Mouse (Mus musculus): ENCODE results near the gene Brd3os. TPM values are rescaled to one million over a fixed set of nuclear protein-coding genes. Genes with fewer than 3 reads are reported as not detected.

The Brd3os gene
- polyA plus RNA-seq, 1 experiment from 2014 or later, result 34.3 TPM

GRCm38 (mm10) chr2:27426855-27427457 lies 15.2 kb upstream of the Brd3os start, which contains the start of gene Vav2:
TSS of gene Vav2 (minus strand) at chr2:27427033.
- peak; percentile 93 for DNase-seq (ENCODE audit: low spot score)
- Histone ChIP-seq H3K27me3 (replicated peaks; ENCODE audit: control insufficient read depth, insufficient read depth, low read length) (no peaks in the 10 kb centered on the region), H3K9ac (ENCODE audit: low read length) (peak within 1 kb of the TSS; percentile 94), H3K4me3 (ENCODE audit: low read depth, low read length) (peak within 1 kb of the TSS; percentile 90), H3K9me3 (replicated peaks; ENCODE audit: control insufficient read depth, low read length) (no peaks in the 10 kb centered on the region), H3K27ac (ENCODE audit: low read depth, low read length) (peak within 1 kb of the TSS; percentile 82), H3K4me1 (ENCODE audit: control insufficient read depth, insufficient read depth, low read length) (peaks cover 28% of the 10 kb centered on the region), H3K4me2 (ENCODE audit: low read length) (peak within 1 kb of the TSS; percentile 99), H3K36me3 (ENCODE audit: control insufficient read depth, insufficient read depth, low read length) (no peaks in the 10 kb centered on the region)
- WGBS, result under 1% methylated on average over 58 of the region's 58 CpGs
- ATAC-seq, result peak; percentile 92

DNA sequence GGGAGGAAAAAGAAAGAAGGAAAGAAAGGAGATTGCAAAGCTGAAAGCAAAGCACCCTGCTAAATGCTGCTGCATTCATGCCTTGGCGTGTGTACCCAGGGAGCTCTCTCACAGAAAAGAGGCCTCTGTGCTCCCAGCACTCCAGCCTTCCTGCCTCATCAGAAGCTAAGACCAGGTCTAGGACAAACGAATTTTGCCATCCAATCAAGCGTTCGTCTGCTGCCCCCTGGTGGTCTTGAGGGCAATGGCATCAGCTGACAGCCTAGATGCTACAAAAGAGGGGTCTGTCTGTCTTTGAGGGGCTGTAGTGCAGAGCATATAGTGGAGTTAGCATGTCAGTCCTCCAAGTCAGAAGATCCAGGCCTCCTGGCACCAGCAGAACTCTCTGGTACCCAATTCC lies 14.1 kb upstream of the Brd3os start:
- Histone ChIP-seq H3K4me2 (ENCODE audit: low read length) (no peak overlapping the region), H3K4me1 (ENCODE audit: control insufficient read depth, insufficient read depth, low read length) (peaks cover 26% of the 10 kb centered on the region), H3K27me3 (replicated peaks; ENCODE audit: control insufficient read depth, insufficient read depth, low read length) (no peaks in the 10 kb centered on the region), H3K27ac (ENCODE audit: low read depth, low read length) (no peak overlapping the region), H3K4me3 (ENCODE audit: low read depth, low read length) (no peak overlapping the region), H3K36me3 (ENCODE audit: control insufficient read depth, insufficient read depth, low read length) (no peaks in the 10 kb centered on the region), H3K9me3 (replicated peaks; ENCODE audit: control insufficient read depth, low read length) (no peaks in the 10 kb centered on the region), H3K9ac (ENCODE audit: low read length) (no peak overlapping the region)
- ATAC-seq, result peak; percentile 51
- DNase-seq (ENCODE audit: low spot score), result peak; percentile 95
- WGBS, result 0% methylated on average over 4 of the region's 4 CpGs

GRCm38 (mm10) chr2:27430621-27431020 lies 11.5 kb upstream of the Brd3os start:
- Histone ChIP-seq H3K36me3 (ENCODE audit: control insufficient read depth, insufficient read depth, low read length) (no peaks in the 10 kb centered on the region), H3K9ac (ENCODE audit: low read length) (no peak overlapping the region), H3K4me3 (ENCODE audit: low read depth, low read length) (no peak overlapping the region), H3K27me3 (replicated peaks; ENCODE audit: control insufficient read depth, insufficient read depth, low read length) (no peaks in the 10 kb centered on the region), H3K27ac (ENCODE audit: low read depth, low read length) (no peak overlapping the region), H3K4me1 (ENCODE audit: control insufficient read depth, insufficient read depth, low read length) (peaks cover 5% of the 10 kb centered on the region; the same call in 1 of the 2 replicates), H3K9me3 (replicated peaks; ENCODE audit: control insufficient read depth, low read length) (no peaks in the 10 kb centered on the region), H3K4me2 (ENCODE audit: low read length) (no peak overlapping the region)
- DNase-seq (ENCODE audit: low spot score), result no peak
- 89% methylated on average over 7 of the region's 7 CpGs for WGBS
- no peak for ATAC-seq

GRCm38 (mm10) chr2:27432599-27432998 lies 9.5 kb upstream of the Brd3os start:
- Histone ChIP-seq H3K36me3 (ENCODE audit: control insufficient read depth, insufficient read depth, low read length) (no peaks in the 10 kb centered on the region), H3K9me3 (replicated peaks; ENCODE audit: control insufficient read depth, low read length) (no peaks in the 10 kb centered on the region), H3K9ac (ENCODE audit: low read length) (no peak overlapping the region), H3K4me1 (ENCODE audit: control insufficient read depth, insufficient read depth, low read length) (no peaks in the 10 kb centered on the region), H3K27ac (ENCODE audit: low read depth, low read length) (no peak overlapping the region), H3K4me2 (ENCODE audit: low read length) (no peak overlapping the region), H3K4me3 (ENCODE audit: low read depth, low read length) (no peak overlapping the region), H3K27me3 (replicated peaks; ENCODE audit: control insufficient read depth, insufficient read depth, low read length) (no peaks in the 10 kb centered on the region)
- no peak for ATAC-seq
- WGBS, result 81% methylated on average over 2 of the region's 2 CpGs
- DNase-seq (ENCODE audit: low spot score), result no peak

DNA sequence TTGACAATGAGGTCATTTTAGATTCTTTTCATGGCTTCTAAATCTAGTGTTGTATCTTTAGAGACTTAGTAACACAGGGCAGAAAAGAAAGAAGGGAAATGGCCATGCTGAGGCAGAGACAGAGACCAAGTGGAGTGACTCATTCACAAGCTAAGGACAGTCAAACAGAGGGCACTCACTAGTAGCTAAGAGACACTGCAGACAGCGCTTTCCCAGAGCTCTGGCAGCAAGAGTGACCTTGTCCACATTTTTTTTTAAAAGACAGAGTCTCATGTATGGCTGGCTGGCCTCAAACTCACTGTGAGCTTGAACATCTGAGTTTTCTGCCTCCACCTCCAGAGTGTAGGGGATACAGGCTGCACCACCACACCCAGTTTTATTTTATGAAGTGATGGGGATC lies 4.2 kb upstream of the Brd3os start:
- no peaks in the 10 kb centered on the region for H3K36me3 ChIP-seq (ENCODE audit: control insufficient read depth, insufficient read depth, low read length)
- 57% methylated on average over 1 of the region's 1 CpGs for WGBS
- H3K4me2 ChIP-seq (ENCODE audit: low read length), result no peak overlapping the region
- no peak overlapping the region for H3K9ac ChIP-seq (ENCODE audit: low read length)
- no peak overlapping the region for H3K4me3 ChIP-seq (ENCODE audit: low read depth, low read length)
- ATAC-seq (no peak), DNase-seq (ENCODE audit: low spot score) (no peak)
- no peaks in the 10 kb centered on the region for H3K27me3 ChIP-seq (replicated peaks; ENCODE audit: control insufficient read depth, insufficient read depth, low read length)
- H3K9me3 ChIP-seq (replicated peaks; ENCODE audit: control insufficient read depth, low read length), result no peaks in the 10 kb centered on the region
- no peak overlapping the region for H3K27ac ChIP-seq (ENCODE audit: low read depth, low read length)
- peaks cover 2% of the 10 kb centered on the region for H3K4me1 ChIP-seq (ENCODE audit: control insufficient read depth, insufficient read depth, low read length)

GRCm38 (mm10) chr2:27438281-27438680 lies 3.8 kb upstream of the Brd3os start:
- Histone ChIP-seq H3K27ac (ENCODE audit: low read depth, low read length) (no peak overlapping the region), H3K9ac (ENCODE audit: low read length) (no peak overlapping the region), H3K36me3 (ENCODE audit: control insufficient read depth, insufficient read depth, low read length) (no peaks in the 10 kb centered on the region), H3K4me1 (ENCODE audit: control insufficient read depth, insufficient read depth, low read length) (peaks cover 6% of the 10 kb centered on the region), H3K27me3 (replicated peaks; ENCODE audit: control insufficient read depth, insufficient read depth, low read length) (no peaks in the 10 kb centered on the region), H3K4me2 (ENCODE audit: low read length) (no peak overlapping the region), H3K4me3 (ENCODE audit: low read depth, low read length) (no peak overlapping the region), H3K9me3 (replicated peaks; ENCODE audit: control insufficient read depth, low read length) (no peaks in the 10 kb centered on the region)
- WGBS, result 20% methylated on average over 11 of the region's 11 CpGs
- ATAC-seq, result no peak
- DNase-seq (ENCODE audit: low spot score), result no peak

DNA sequence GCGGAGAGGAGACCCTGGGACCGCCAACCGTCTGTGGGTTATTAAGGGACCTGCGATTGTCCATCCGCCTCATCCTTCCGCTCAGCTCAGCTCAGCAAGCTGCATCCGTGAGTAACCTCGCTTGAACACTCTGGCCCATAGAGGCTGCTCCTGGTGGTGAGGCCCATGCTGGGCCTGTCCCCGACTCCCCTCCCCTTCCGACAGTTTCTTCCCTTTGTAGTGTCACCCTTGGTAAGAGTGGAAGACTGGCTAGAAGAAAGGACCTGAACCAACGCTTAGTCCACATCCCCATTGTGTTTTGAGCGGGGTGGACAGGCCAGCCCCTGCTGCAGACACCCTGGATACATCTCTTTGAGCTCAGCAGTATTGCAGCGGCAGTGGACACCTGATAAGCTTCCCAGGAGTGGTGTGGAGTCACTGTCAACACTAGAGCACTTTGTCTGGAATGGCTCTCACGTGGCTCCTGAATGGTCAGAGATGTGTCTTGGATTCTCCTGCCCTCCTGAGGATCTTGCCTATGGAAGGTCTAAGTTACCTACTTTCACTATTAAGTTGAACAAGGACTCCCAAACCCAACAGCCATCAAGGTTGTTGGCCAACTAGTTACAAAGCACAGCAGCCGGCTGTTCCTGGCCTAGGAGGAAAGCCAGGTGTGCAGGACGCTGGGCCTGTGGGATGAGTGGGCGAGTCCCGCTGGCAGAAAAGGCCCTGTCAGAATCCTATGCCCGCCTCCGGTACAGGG lies 755 bp downstream of the Brd3os start:
- no peaks in the 10 kb centered on the region for H3K27me3 ChIP-seq (replicated peaks; ENCODE audit: control insufficient read depth, insufficient read depth, low read length)
- H3K4me1 ChIP-seq (ENCODE audit: control insufficient read depth, insufficient read depth, low read length), result peaks cover 8% of the 10 kb centered on the region
- no peak for DNase-seq (ENCODE audit: low spot score)

DNA sequence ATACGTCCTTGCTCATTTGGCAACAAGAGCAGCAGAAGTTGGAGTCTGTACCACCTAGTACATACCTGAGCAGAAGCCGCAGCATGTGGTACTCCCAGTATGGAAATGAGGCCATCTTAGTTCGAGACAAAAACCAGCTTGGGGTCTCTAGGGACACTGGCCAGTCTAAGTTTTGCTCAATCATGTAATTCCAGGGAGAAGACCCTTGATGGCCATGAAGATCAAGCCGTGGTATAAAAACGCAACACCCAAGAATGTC lies 1.3 kb downstream of the Brd3os start:
- Histone ChIP-seq H3K9me3 (replicated peaks; ENCODE audit: control insufficient read depth, low read length) (no peaks in the 10 kb centered on the region), H3K36me3 (ENCODE audit: control insufficient read depth, insufficient read depth, low read length) (peaks cover 38% of the 10 kb centered on the region), H3K4me2 (ENCODE audit: low read length) (peak overlapping the region; percentile 79), H3K27me3 (replicated peaks; ENCODE audit: control insufficient read depth, insufficient read depth, low read length) (no peaks in the 10 kb centered on the region), H3K9ac (ENCODE audit: low read length) (peak overlapping the region; percentile 77; the same call in 1 of the 2 replicates), H3K4me3 (ENCODE audit: low read depth, low read length) (peak overlapping the region; percentile 54), H3K27ac (ENCODE audit: low read depth, low read length) (no peak overlapping the region), H3K4me1 (ENCODE audit: control insufficient read depth, insufficient read depth, low read length) (peaks cover 8% of the 10 kb centered on the region)
- ATAC-seq, result no peak
- DNase-seq (ENCODE audit: low spot score), result no peak
- 83% methylated on average over 5 of the region's 5 CpGs for WGBS

More for the DNA sequence above, 755 bp downstream of the Brd3os start:
- Histone ChIP-seq H3K9me3 (replicated peaks; ENCODE audit: control insufficient read depth, low read length) (no peaks in the 10 kb centered on the region), H3K36me3 (ENCODE audit: control insufficient read depth, insufficient read depth, low read length) (peaks cover 33% of the 10 kb centered on the region), H3K27ac (ENCODE audit: low read depth, low read length) (peak overlapping the region; percentile 61), H3K4me2 (ENCODE audit: low read length) (peak overlapping the region; percentile 79), H3K4me3 (ENCODE audit: low read depth, low read length) (peak overlapping the region; percentile 54), H3K9ac (ENCODE audit: low read length) (peak overlapping the region; percentile 77)
- no peak; the same call in 1 of the 2 replicates for ATAC-seq
- WGBS, result 31% methylated on average over 20 of the region's 20 CpGs

- peaks cover 63% of the 10 kb centered on the region for H3K36me3 ChIP-seq (ENCODE audit: control insufficient read depth, insufficient read depth, low read length)
- H3K4me1 ChIP-seq (ENCODE audit: control insufficient read depth, insufficient read depth, low read length), result peaks cover 8% of the 10 kb centered on the region
- H3K27ac ChIP-seq (ENCODE audit: low read depth, low read length), result no peak overlapping the region
- WGBS, result 96% methylated on average over 3 of the region's 3 CpGs
- H3K27me3 ChIP-seq (replicated peaks; ENCODE audit: control insufficient read depth, insufficient read depth, low read length), result no peaks in the 10 kb centered on the region
- no peak overlapping the region for H3K4me2 ChIP-seq (ENCODE audit: low read length)
- ATAC-seq, result no peak
- DNase-seq (ENCODE audit: low spot score), result no peak
- H3K9ac ChIP-seq (ENCODE audit: low read length), result no peak overlapping the region
- no peaks in the 10 kb centered on the region for H3K9me3 ChIP-seq (replicated peaks; ENCODE audit: control insufficient read depth, low read length)
- no peak overlapping the region for H3K4me3 ChIP-seq (ENCODE audit: low read depth, low read length)
Observed at GRCm38 (mm10) chr2:27445910-27446309, 3.8 kb downstream of the Brd3os start.
